Mouse (Mus musculus) G1E (cell line): ENCODE results near the gene Ppp1r12b. TPM values are rescaled to one million over a fixed set of nuclear protein-coding genes. Genes with fewer than 3 reads are reported as not detected.
A peak's percentile ranks its signal among the peaks of the same experiment; 100 is the strongest.

Source experiments
- ATAC-seq: 2 replicates; pipeline ENCODE4 v1.8.0; 2016; ENCODE audit warnings: mild to moderate bottlenecking; ENCODE audit not compliant: insufficient number of reproducible peaks, poor library complexity, low FRiP score, severe bottlenecking; ENCODE audit errors: extremely low read depth
- DNase-seq: peaks from one replicate; pipeline ENCODE4 v3.0.0; 2012; ENCODE audit warnings: low spot score
- H3K27me3 ChIP-seq: 2 replicates; pipeline ENCODE4 v1.6.1; 2012; ENCODE audit warnings: mild to moderate bottlenecking, low read length, inconsistent platforms; ENCODE audit not compliant: insufficient read depth
- H3K36me3 ChIP-seq: replicated peaks from 2 replicates; pipeline ENCODE3; 2012; ENCODE audit warnings: mild to moderate bottlenecking, inconsistent platforms
- H3K4me1 ChIP-seq: 2 replicates; pipeline ENCODE4 v1.6.1; 2012; ENCODE audit warnings: low read depth, low read length, inconsistent platforms, mixed read lengths; ENCODE audit not compliant: insufficient read depth
- H3K4me3 ChIP-seq: 2 replicates; pipeline ENCODE4 v1.5.1; 2012; ENCODE audit warnings: low read depth, mild to moderate bottlenecking, inconsistent platforms, low read length, moderate library complexity, mixed read lengths
- H3K9me3 ChIP-seq: replicated peaks from 2 replicates; pipeline ENCODE4 v1.6.1; 2012; ENCODE audit warnings: inconsistent platforms
- CTCF ChIP-seq: IDR thresholded peaks from 2 replicates; pipeline ENCODE4 v1.5.1; 2012; ENCODE audit warnings: low read depth, low read length, inconsistent platforms, mixed read lengths
- GATA1 ChIP-seq: IDR thresholded peaks from 2 replicates; pipeline ENCODE4 v1.6.1; 2012; ENCODE audit warnings: borderline replicate concordance, low read length, inconsistent platforms, mixed read lengths
- GATA2 ChIP-seq: IDR thresholded peaks from 2 replicates; pipeline ENCODE4 v1.6.1; 2012; ENCODE audit warnings: low read depth, low read length, inconsistent platforms, borderline replicate concordance
- POLR2AphosphoS5 ChIP-seq: IDR thresholded peaks from 2 replicates; pipeline ENCODE4 v1.6.1; 2012; ENCODE audit warnings: low read depth, low read length, inconsistent platforms; ENCODE audit not compliant: insufficient replicate concordance
- TAL1 ChIP-seq: conservative IDR thresholded peaks from 2 replicates; pipeline ENCODE4 v1.6.1; 2012; ENCODE audit warnings: low read depth, low read length, inconsistent platforms, mixed read lengths
- polyA plus RNA-seq: library from polyadenylated mRNA; stranded (reverse); fragments of >175 nt; gene quantifications from 2 replicates; pipeline ENCODE4 v1.2.3, GENCODE M21; 2012
- total RNA-seq, 2 experiments: library from RNA; stranded (forward) in 1 of 2; stranded (reverse) in 1 of 2; fragments of 200-1000 nt in 1 of 2; fragments of >200 nt in 1 of 2; fragmentation: Nextera tagmentation in 1 of 2; gene quantifications; 2 replicates each; pipeline ENCODE4 v1.2.3; 2014 to 2017

The Ppp1r12b gene
- total and polyA plus RNA-seq, 3 experiments: 1.7 to 15.7 (median 8.2) TPM

GRCm38 (mm10) chr1:134791456-134791855 is 164.3 kb downstream of the Ppp1r12b start:
- DNase-seq (no peak), ATAC-seq (no peak)
- Histone ChIP-seq H3K36me3 (no peaks in the 10 kb centered on the region), H3K4me3 (no peak overlapping the region), H3K9me3 (no peaks in the 10 kb centered on the region), H3K4me1 (peaks cover 9% of the 10 kb centered on the region), H3K27me3 (no peaks in the 10 kb centered on the region)
- no peak for TF ChIP-seq CTCF
- no peak for TF ChIP-seq TAL1
- no peak for TF ChIP-seq GATA1
- TF ChIP-seq POLR2AphosphoS5: no peak
- no peak for TF ChIP-seq GATA2

DNA sequence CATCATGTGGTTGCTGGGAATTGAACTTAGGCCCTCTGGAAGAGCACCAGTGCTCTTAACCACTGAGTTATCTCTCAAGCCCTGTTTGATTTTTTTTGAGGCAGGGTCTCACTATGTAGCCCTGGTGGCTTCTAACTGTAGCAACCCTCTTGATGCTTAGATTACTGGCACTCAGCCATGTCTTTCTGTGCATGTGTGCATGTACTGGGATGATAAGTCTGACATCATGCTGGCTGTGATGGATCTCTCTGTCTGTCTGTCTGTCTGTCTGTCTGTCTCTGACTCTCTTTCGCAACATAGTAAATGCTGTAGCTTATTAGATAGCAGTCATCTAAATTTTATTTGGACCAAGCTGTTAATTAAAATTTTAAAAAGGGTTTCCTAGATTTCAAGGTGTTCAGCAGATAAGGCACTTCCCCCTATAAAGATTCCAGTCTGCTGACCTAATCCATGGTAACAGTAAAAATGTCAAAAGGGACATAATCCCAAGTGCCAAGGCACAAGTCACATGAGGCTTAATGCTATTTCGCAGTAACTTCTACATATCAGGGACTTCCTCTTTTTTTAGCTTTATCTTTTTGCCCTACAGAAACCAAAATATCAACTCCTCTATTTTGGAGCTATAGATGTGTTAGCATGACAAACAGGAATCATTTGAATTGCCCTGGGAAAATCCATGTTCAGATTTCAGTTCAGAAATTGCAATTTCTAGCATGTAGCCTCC is 164.9 kb downstream of the Ppp1r12b start:
- ATAC-seq: peak; percentile 70
- peak; percentile 44; the same call in 1 of the 2 replicates for TF ChIP-seq TAL1
- no peak for TF ChIP-seq POLR2AphosphoS5
- Histone ChIP-seq H3K36me3 (no peaks in the 10 kb centered on the region), H3K9me3 (no peaks in the 10 kb centered on the region), H3K4me1 (peaks cover 9% of the 10 kb centered on the region), H3K4me3 (no peak overlapping the region), H3K27me3 (no peaks in the 10 kb centered on the region)
- DNase-seq: no peak

- DNase-seq (no peak), ATAC-seq (no peak)
- no peak overlapping the region for H3K4me3 ChIP-seq
- no peaks in the 10 kb centered on the region for H3K9me3 ChIP-seq
- peaks cover 9% of the 10 kb centered on the region for H3K4me1 ChIP-seq
- peaks cover 2% of the 10 kb centered on the region for H3K36me3 ChIP-seq
- no peaks in the 10 kb centered on the region for H3K27me3 ChIP-seq
- TF ChIP-seq CTCF (no peak), GATA1 (no peak), TAL1 (no peak), GATA2 (no peak), POLR2AphosphoS5 (no peak)
These were observed 167.6 kb downstream of the Ppp1r12b start for GRCm38 (mm10) chr1:134788096-134788495.

GRCm38 (mm10) chr1:134784911-134785310 is 170.8 kb downstream of the Ppp1r12b start:
- Histone ChIP-seq H3K4me1 (no peaks in the 10 kb centered on the region), H3K4me3 (no peak overlapping the region), H3K36me3 (peaks cover 6% of the 10 kb centered on the region), H3K9me3 (no peaks in the 10 kb centered on the region), H3K27me3 (no peaks in the 10 kb centered on the region)
- TF ChIP-seq GATA1: no peak
- TF ChIP-seq GATA2: no peak
- no peak for TF ChIP-seq TAL1
- TF ChIP-seq POLR2AphosphoS5: no peak
- TF ChIP-seq CTCF: no peak
- no peak for ATAC-seq
- no peak for DNase-seq

DNA sequence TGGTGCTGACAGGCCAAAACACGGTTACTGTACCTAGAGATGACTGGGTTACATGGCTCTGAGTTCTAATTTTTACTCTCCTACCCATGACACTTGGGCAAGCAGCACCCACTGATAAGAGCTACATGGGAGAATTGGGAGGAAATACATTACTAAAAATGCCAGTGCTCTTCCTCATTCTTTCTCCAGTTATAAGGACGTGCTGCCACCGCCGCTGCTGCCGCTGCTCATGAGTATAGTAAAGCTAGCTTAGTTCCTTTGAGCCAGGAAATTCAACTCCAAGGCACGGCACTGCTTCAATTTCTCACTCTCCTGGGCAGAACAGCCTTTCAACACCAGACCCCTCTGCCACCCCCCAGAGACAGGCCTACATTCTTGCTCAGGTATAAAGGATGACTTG is 171.3 kb downstream of the Ppp1r12b start:
- ATAC-seq (no peak), DNase-seq (no peak)
- Histone ChIP-seq H3K4me1 (no peaks in the 10 kb centered on the region), H3K27me3 (no peaks in the 10 kb centered on the region), H3K36me3 (peaks cover 6% of the 10 kb centered on the region), H3K9me3 (no peaks in the 10 kb centered on the region), H3K4me3 (no peak overlapping the region)
- no peak for TF ChIP-seq TAL1
- no peak for TF ChIP-seq GATA2
- TF ChIP-seq GATA1: no peak
- TF ChIP-seq POLR2AphosphoS5: no peak
- no peak for TF ChIP-seq CTCF

GRCm38 (mm10) chr1:134783958-134784357 is 171.8 kb downstream of the Ppp1r12b start:
- no peak for TF ChIP-seq CTCF
- TF ChIP-seq POLR2AphosphoS5: no peak
- TF ChIP-seq GATA2: no peak
- TF ChIP-seq TAL1: no peak
- TF ChIP-seq GATA1: no peak
- ATAC-seq: no peak

DNA sequence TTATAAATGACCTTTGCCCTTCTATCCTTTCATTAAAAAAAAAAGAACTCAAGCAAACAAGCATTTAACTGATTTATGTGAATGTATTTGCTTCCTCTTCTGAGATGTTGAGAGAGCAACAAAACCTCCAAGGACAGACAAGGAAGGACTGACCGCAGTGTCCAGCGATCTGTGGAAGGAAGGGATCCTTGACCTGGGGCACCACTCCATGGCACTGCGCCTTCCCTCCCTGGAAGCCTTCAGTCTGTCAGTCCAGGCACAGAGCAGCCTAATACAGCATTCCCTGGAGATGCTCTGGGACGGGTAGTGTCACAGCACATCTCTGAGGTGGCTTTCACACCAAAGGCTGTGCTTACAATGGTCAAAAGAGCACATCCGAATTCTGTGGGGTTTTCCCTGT is 172.9 kb downstream of the Ppp1r12b start:
- no peak overlapping the region for H3K4me3 ChIP-seq
- peaks cover 11% of the 10 kb centered on the region for H3K36me3 ChIP-seq
- no peak for TF ChIP-seq CTCF
- no peak for TF ChIP-seq GATA2
- no peak for TF ChIP-seq GATA1
- no peak for TF ChIP-seq POLR2AphosphoS5
- TF ChIP-seq TAL1: no peak

More at GRCm38 (mm10) chr1:134783958-134784357, 171.8 kb downstream of the Ppp1r12b start:
- Histone ChIP-seq H3K36me3 (peaks cover 6% of the 10 kb centered on the region), H3K9me3 (no peaks in the 10 kb centered on the region), H3K27me3 (no peaks in the 10 kb centered on the region), H3K4me1 (no peaks in the 10 kb centered on the region), H3K4me3 (no peak overlapping the region)
- no peak for DNase-seq

More for the DNA sequence above, 172.9 kb downstream of the Ppp1r12b start:
- H3K9me3 ChIP-seq: no peaks in the 10 kb centered on the region
- ATAC-seq: no peak
- no peak for DNase-seq
- H3K27me3 ChIP-seq: no peaks in the 10 kb centered on the region
- no peaks in the 10 kb centered on the region for H3K4me1 ChIP-seq
